ENCODE assay signal across 28 mouse cellular contexts in genomic region chr17:90997714-90998113, GRCm38 (mm10).
A peak's percentile ranks its signal among the peaks of the same experiment; 100 is the strongest.
DNase-seq lines count a peak whose midpoint lies in the region; ATAC-seq lines count a peak whose summit lies in the region.
"Had no signal": no experiment of that assay in that cellular context is flagged by ENCODE, and none has a peak within 500 bp of the region (broad histone marks: within the 10 kb centered on the region; RNA-seq: fewer than 3 reads in every experiment).

No protein-coding gene starts in this region.

- H3K4me2 ChIP-seq in embryonic facial prominence, embryonic 14.5 days (ENCODE audit: low read depth, low read length): no peak overlapping the region
- no peak overlapping the region for H3K4me2 ChIP-seq in forebrain, embryonic 12.5 days
- H3K4me2 ChIP-seq: embryonic facial prominence, embryonic 15.5 days; heart, embryonic 15.5 days; hindbrain, embryonic 15.5 days; lung, embryonic 15.5 days; midbrain, embryonic 12.5 days; neural tube, embryonic 13.5 days had no signal

- H3K4me3 ChIP-seq in embryonic facial prominence, embryonic 14.5 days (ENCODE audit: low read depth, low read length): no peak overlapping the region
- H3K4me3 ChIP-seq in embryonic facial prominence, embryonic 10.5 days: no peak overlapping the region
- H3K4me3 ChIP-seq in forebrain, embryonic 12.5 days (replicated peaks): no peak overlapping the region
- H3K4me3 ChIP-seq: embryonic facial prominence, embryonic 15.5 days; heart, embryonic 15.5 days; hindbrain, embryonic 15.5 days; lung, embryonic 15.5 days; midbrain, embryonic 12.5 days; neural tube, embryonic 13.5 days had no signal

- H3K36me3 ChIP-seq in embryonic facial prominence, embryonic 14.5 days (ENCODE audit: control insufficient read depth, insufficient read depth, low read length): no peaks in the 10 kb centered on the region
- no peaks in the 10 kb centered on the region for H3K36me3 ChIP-seq in embryonic facial prominence, embryonic 10.5 days (replicated peaks)
- H3K36me3 ChIP-seq in forebrain, embryonic 12.5 days (replicated peaks): no peaks in the 10 kb centered on the region
- H3K36me3 ChIP-seq: embryonic facial prominence, embryonic 15.5 days; heart, embryonic 15.5 days; hindbrain, embryonic 15.5 days; lung, embryonic 15.5 days; midbrain, embryonic 12.5 days; neural tube, embryonic 13.5 days had no signal

- DNase-seq in embryonic facial prominence, embryonic 14.5 days (ENCODE audit: low spot score): peak; percentile 10
- DNase-seq in embryonic facial prominence, embryonic 10.5 days (ENCODE audit: low spot score): no peak
- peak; percentile 17 for DNase-seq in urinary bladder, postnatal 14 days (ENCODE audit: low spot score)
- no peak for DNase-seq in urinary bladder, postnatal 10 days (ENCODE audit: low spot score)
- no peak for DNase-seq in ovary, postnatal 36 days (ENCODE audit: low spot score)
- DNase-seq: adrenal gland, adult 2 months; cerebellum, adult 18-20 months; cerebellum, postnatal 14 days; embryo, embryonic 11 days; gastrocnemius, postnatal 25 days; heart, postnatal 36 days; kidney, postnatal 25 days; lung, postnatal 36 days; thymus, postnatal 14 days had no signal

- 51% methylated on average over 1 of the region's 1 CpGs for WGBS in embryonic facial prominence, embryonic 14.5 days
- 68% methylated on average over 1 of the region's 1 CpGs for WGBS in embryonic facial prominence, embryonic 10.5 days
- WGBS in forebrain, embryonic 12.5 days: 64% methylated on average over 1 of the region's 1 CpGs

- H3K4me1 ChIP-seq in embryonic facial prominence, embryonic 14.5 days (ENCODE audit: control insufficient read depth, insufficient read depth, low read length): no peaks in the 10 kb centered on the region
- H3K4me1 ChIP-seq in embryonic facial prominence, embryonic 10.5 days: 0 out of 2 replicates have a peak, but pooled peaks cover 4% of the 10 kb centered on the region
- H3K4me1 ChIP-seq in forebrain, embryonic 12.5 days: peaks cover 3% of the 10 kb centered on the region; the same call in 1 of the 2 replicates
- H3K4me1 ChIP-seq: embryonic facial prominence, embryonic 15.5 days; heart, embryonic 15.5 days; lung, embryonic 15.5 days had no signal

- ATAC-seq in embryonic facial prominence, embryonic 14.5 days (ENCODE audit: low read depth): no peak
- ATAC-seq in hematopoietic stem cell, adult 5-6 weeks (replicated peaks in 1 of 2; ENCODE audit: insufficient read depth in 1 of 2, low FRiP score in 2 of 2, low TSS enrichment in 1 of 2, low read depth in 1 of 2, poor library complexity in 2 of 2, severe bottlenecking in 2 of 2): peak; percentile 56 to 57
- no peak for ATAC-seq in inflammation-experienced regulatory T-cells, adult 6 months
- ATAC-seq in forebrain, embryonic 12.5 days (ENCODE audit: low FRiP score): no peak
- ATAC-seq: CD4-positive, CD25-positive, alpha-beta regulatory T cell, adult 4 months; forebrain, embryonic 16.5 days; intestine, embryonic 16.5 days; Patski had no signal

- H3K27ac ChIP-seq in embryonic facial prominence, embryonic 14.5 days (replicated peaks; ENCODE audit: low read depth, low read length): no peak overlapping the region
- no peak overlapping the region for H3K27ac ChIP-seq in embryonic facial prominence, embryonic 10.5 days (replicated peaks)
- H3K27ac ChIP-seq in forebrain, embryonic 12.5 days: no peak overlapping the region
- H3K27ac ChIP-seq: embryonic facial prominence, embryonic 15.5 days; heart, embryonic 15.5 days; liver, embryonic 14.5 days; lung, embryonic 15.5 days; midbrain, embryonic 12.5 days; neural tube, embryonic 13.5 days had no signal

- H3K9ac ChIP-seq in embryonic facial prominence, embryonic 14.5 days (ENCODE audit: low read depth, low read length): no peak overlapping the region
- H3K9ac ChIP-seq in forebrain, embryonic 12.5 days: no peak overlapping the region
- H3K9ac ChIP-seq: embryonic facial prominence, embryonic 15.5 days; heart, embryonic 15.5 days; hindbrain, embryonic 15.5 days; liver, embryonic 14.5 days; lung, embryonic 15.5 days; midbrain, embryonic 12.5 days; neural tube, embryonic 13.5 days had no signal

- no peaks in the 10 kb centered on the region for H3K9me3 ChIP-seq in embryonic facial prominence, embryonic 14.5 days (ENCODE audit: control insufficient read depth, low read length)
- H3K9me3 ChIP-seq in embryonic facial prominence, embryonic 10.5 days: no peaks in the 10 kb centered on the region
- H3K9me3 ChIP-seq in forebrain, embryonic 12.5 days: no peaks in the 10 kb centered on the region
- H3K9me3 ChIP-seq: embryonic facial prominence, embryonic 15.5 days; heart, embryonic 15.5 days; hindbrain, embryonic 15.5 days; lung, embryonic 15.5 days; midbrain, embryonic 12.5 days; neural tube, embryonic 13.5 days had no signal

- no peaks in the 10 kb centered on the region for H3K27me3 ChIP-seq in embryonic facial prominence, embryonic 14.5 days (replicated peaks; ENCODE audit: control insufficient read depth, insufficient read depth, low read length)
- no peaks in the 10 kb centered on the region for H3K27me3 ChIP-seq in embryonic facial prominence, embryonic 10.5 days (replicated peaks; ENCODE audit: low read depth, poor library complexity, severe bottlenecking)
- no peaks in the 10 kb centered on the region for H3K27me3 ChIP-seq in forebrain, embryonic 12.5 days
- H3K27me3 ChIP-seq: embryonic facial prominence, embryonic 15.5 days; heart, embryonic 15.5 days; hindbrain, embryonic 15.5 days; lung, embryonic 15.5 days; midbrain, embryonic 12.5 days; neural tube, embryonic 13.5 days had no signal

Comparison
In these comparisons a context has a peak if more than half of its experiments do, and no peak if none do; other contexts are left out.
1. DNase-seq: peak in embryonic facial prominence, embryonic 14.5 days (single experiment) and urinary bladder, postnatal 14 days (single experiment); none in embryonic facial prominence, embryonic 10.5 days (single experiment), urinary bladder, postnatal 10 days (single experiment) and ovary, postnatal 36 days (single experiment).
2. ATAC-seq: peak in hematopoietic stem cell, adult 5-6 weeks (2 of 2); none in embryonic facial prominence, embryonic 14.5 days (single experiment), inflammation-experienced regulatory T-cells, adult 6 months (single experiment) and forebrain, embryonic 12.5 days (single experiment).